Mouse (Mus musculus) hindbrain, embryonic 16.5 days (tissue): ENCODE measurements around the gene Creb3l4. TPM values are rescaled to one million over a fixed set of nuclear protein-coding genes. Genes with fewer than 3 reads are reported as not detected.

Experiments used
- ATAC-seq: fragments of 200-750 bp; cut with Nextera tagmentation; 2 replicates; pipeline ENCODE4 v1.8.0; 2017; ENCODE audit warnings: moderate TSS enrichment, moderate library complexity
- H3K27ac ChIP-seq: fragments of 300-500 bp; sonication (generic); 2 replicates; pipeline ENCODE4 v1.5.1; 2014; ENCODE audit warnings: low read depth, mild to moderate bottlenecking, control low read depth, low read length, moderate library complexity
- H3K27me3 ChIP-seq: fragments of 300-500 bp; sonication (generic); replicated peaks from 2 replicates; pipeline ENCODE4 v1.6.1; 2014; ENCODE audit warnings: low read length; ENCODE audit not compliant: control insufficient read depth, insufficient read depth
- H3K36me3 ChIP-seq: fragments of 300-500 bp; sonication (generic); 2 replicates; pipeline ENCODE4 v1.6.1; 2014; ENCODE audit warnings: mild to moderate bottlenecking, low read length, moderate library complexity, mixed read lengths; ENCODE audit not compliant: control insufficient read depth, insufficient read depth
- H3K4me1 ChIP-seq: fragments of 300-500 bp; sonication (generic); 2 replicates; pipeline ENCODE4 v1.6.1; 2014; ENCODE audit warnings: low read depth, low read length; ENCODE audit not compliant: control insufficient read depth, insufficient read depth
- H3K4me2 ChIP-seq: fragments of 300-500 bp; sonication (generic); 2 replicates; pipeline ENCODE4 v1.6.1; 2014; ENCODE audit warnings: mild to moderate bottlenecking, low read length, control low read depth, moderate library complexity
- H3K4me3 ChIP-seq: fragments of 300-500 bp; sonication (generic); 2 replicates; pipeline ENCODE4 v1.5.1; 2014; ENCODE audit warnings: mild to moderate bottlenecking, low read length, control low read depth, moderate library complexity
- H3K9ac ChIP-seq: fragments of 300-500 bp; sonication (generic); 2 replicates; pipeline ENCODE4 v1.6.1; 2014; ENCODE audit warnings: low read depth, mild to moderate bottlenecking, control low read depth, low read length, moderate library complexity
- H3K9me3 ChIP-seq: fragments of 300-500 bp; sonication (generic); 2 replicates; pipeline ENCODE4 v1.6.1; 2014; ENCODE audit warnings: mild to moderate bottlenecking, low read length, moderate library complexity; ENCODE audit not compliant: control insufficient read depth
- WGBS: fragments of 180-500 bp; shearing (Covaris S2); extraction: QIAGEN DNeasy Blood & Tissue Kit; methylation state at CpG from one replicate; pipeline ENCODE4 v1.1.7; 2014; 5-methylcytosine and 5-hydroxymethylcytosine counted together
- polyA plus RNA-seq: library from polyadenylated mRNA; unstranded; fragments of >200 nt; fragmentation: Nextera tagmentation; extraction: Ambion mirVana; gene quantifications from 2 replicates; pipeline ENCODE4 v1.2.1, GENCODE M21; 2015

Gene Creb3l4
- polyA plus RNA-seq, 1 experiment from 2014 or later, result 2.2 TPM

GRCm38 (mm10) chr3:90266901-90267775 is 23.8 kb upstream of the Creb3l4 start:
- Histone ChIP-seq H3K27ac (no peak overlapping the region; the same call in 1 of the 2 replicates), H3K27me3 (no peaks in the 10 kb centered on the region), H3K4me2 (no peak overlapping the region; the same call in 1 of the 2 replicates), H3K4me3 (no peak overlapping the region), H3K9me3 (no peaks in the 10 kb centered on the region), H3K9ac (no peak overlapping the region), H3K4me1 (peaks cover 10% of the 10 kb centered on the region), H3K36me3 (peaks cover 16% of the 10 kb centered on the region)
- no peak for ATAC-seq
- 90% methylated on average over 20 of the region's 20 CpGs for WGBS

GRCm38 (mm10) chr3:90265932-90266741 is 22.8 kb upstream of the Creb3l4 start:
- peak; percentile 51 for ATAC-seq
- H3K27ac ChIP-seq, result peak overlapping the region; percentile 97
- H3K9ac ChIP-seq, result peak overlapping the region; percentile 99
- peak overlapping the region; percentile 76 for H3K4me2 ChIP-seq
- 26% methylated on average over 16 of the region's 16 CpGs for WGBS
- H3K4me3 ChIP-seq, result peak overlapping the region; percentile 96
- no peaks in the 10 kb centered on the region for H3K27me3 ChIP-seq
- H3K36me3 ChIP-seq, result peaks cover 20% of the 10 kb centered on the region
- H3K4me1 ChIP-seq, result peaks cover 10% of the 10 kb centered on the region
- no peaks in the 10 kb centered on the region for H3K9me3 ChIP-seq

GRCm38 (mm10) chr3:90265034-90265931 is 22.0 kb upstream of the Creb3l4 start, which contains the start of gene Dennd4b:
Dennd4b (plus strand) TSS chr3:90265185.
- Histone ChIP-seq H3K36me3 (peaks cover 29% of the 10 kb centered on the region), H3K27ac (peak within 1 kb of the TSS; percentile 97), H3K27me3 (no peaks in the 10 kb centered on the region), H3K9ac (peak within 1 kb of the TSS; percentile 99), H3K4me3 (peak within 1 kb of the TSS; percentile 96), H3K9me3 (no peaks in the 10 kb centered on the region), H3K4me1 (peaks cover 10% of the 10 kb centered on the region), H3K4me2 (peak within 1 kb of the TSS; percentile 76)
- WGBS, result under 1% methylated on average over 53 of the region's 87 CpGs
- peak; percentile 86 for ATAC-seq

GRCm38 (mm10) chr3:90264687-90265033 is 21.3 kb upstream of the Creb3l4 start:
- Histone ChIP-seq H3K9ac (peak overlapping the region; percentile 99), H3K4me2 (peak overlapping the region; percentile 76), H3K4me1 (peaks cover 10% of the 10 kb centered on the region), H3K36me3 (peaks cover 35% of the 10 kb centered on the region), H3K9me3 (no peaks in the 10 kb centered on the region), H3K4me3 (peak overlapping the region; percentile 96), H3K27me3 (no peaks in the 10 kb centered on the region), H3K27ac (peak overlapping the region; percentile 97)
- ATAC-seq, result no peak
- WGBS, result 36% methylated on average over 10 of the region's 10 CpGs

GRCm38 (mm10) chr3:90263121-90263771 is 19.9 kb upstream of the Creb3l4 start:
- ATAC-seq, result no peak
- Histone ChIP-seq H3K4me3 (no peak overlapping the region), H3K9ac (no peak overlapping the region), H3K27me3 (no peaks in the 10 kb centered on the region), H3K27ac (no peak overlapping the region), H3K9me3 (no peaks in the 10 kb centered on the region), H3K4me1 (peaks cover 10% of the 10 kb centered on the region), H3K4me2 (no peak overlapping the region), H3K36me3 (peaks cover 43% of the 10 kb centered on the region)
- WGBS, result 95% methylated on average over 5 of the region's 5 CpGs

GRCm38 (mm10) chr3:90258521-90258920 is 15.2 kb upstream of the Creb3l4 start:
- WGBS, result 91% methylated on average over 4 of the region's 4 CpGs
- Histone ChIP-seq H3K27ac (no peak overlapping the region), H3K4me2 (no peak overlapping the region), H3K36me3 (peaks cover 46% of the 10 kb centered on the region), H3K27me3 (no peaks in the 10 kb centered on the region), H3K9me3 (no peaks in the 10 kb centered on the region), H3K4me3 (no peak overlapping the region), H3K4me1 (peaks cover 14% of the 10 kb centered on the region), H3K9ac (no peak overlapping the region)
- ATAC-seq, result no peak

GRCm38 (mm10) chr3:90256731-90257530 is 13.6 kb upstream of the Creb3l4 start:
- Histone ChIP-seq H3K4me2 (no peak overlapping the region), H3K27ac (no peak overlapping the region), H3K36me3 (peaks cover 33% of the 10 kb centered on the region), H3K9ac (no peak overlapping the region), H3K4me3 (no peak overlapping the region), H3K4me1 (peaks cover 14% of the 10 kb centered on the region), H3K27me3 (no peaks in the 10 kb centered on the region), H3K9me3 (no peaks in the 10 kb centered on the region)
- no peak for ATAC-seq
- WGBS, result 90% methylated on average over 19 of the region's 19 CpGs
